8 mouse cellular contexts compared by ENCODE assay signal in genomic region chr2:74907368-74908291, GRCm38 (mm10).
DNase-seq lines count a peak whose midpoint lies in the region; ATAC-seq and TF ChIP-seq lines count a peak whose summit lies in the region.

No protein-coding gene starts in this region.

- no peak for TF ChIP-seq CTCF in liver, adult 2 months (IDR thresholded peaks at IDR 0.05; ENCODE audit: low read depth, low read length)

- 80% methylated on average over 19 of the region's 19 CpGs for WGBS in liver, adult 2 months
- 76% methylated on average over 19 of the region's 19 CpGs for WGBS in liver, embryonic 11.5 days
- 47% methylated on average over 19 of the region's 19 CpGs for WGBS in forebrain, embryonic 15.5 days
- 48% methylated on average over 19 of the region's 19 CpGs for WGBS in neural tube, embryonic 15.5 days

- no peaks in the 10 kb centered on the region for H3K36me3 ChIP-seq in liver, adult 2 months (ENCODE audit: control insufficient read depth, insufficient read depth, low read length)
- H3K36me3 ChIP-seq in liver, embryonic 11.5 days (ENCODE audit: control insufficient read depth, insufficient read depth, low read length): no peaks in the 10 kb centered on the region
- H3K36me3 ChIP-seq in forebrain, embryonic 15.5 days: no peaks in the 10 kb centered on the region
- no peaks in the 10 kb centered on the region for H3K36me3 ChIP-seq in neural tube, embryonic 15.5 days

- no peaks in the 10 kb centered on the region for H3K27me3 ChIP-seq in liver, adult 2 months (ENCODE audit: control insufficient read depth, insufficient read depth, low read length)
- no peaks in the 10 kb centered on the region for H3K27me3 ChIP-seq in liver, embryonic 11.5 days (replicated peaks; ENCODE audit: control insufficient read depth, insufficient read depth, low read length)
- no peaks in the 10 kb centered on the region for H3K27me3 ChIP-seq in forebrain, embryonic 15.5 days
- H3K27me3 ChIP-seq in neural tube, embryonic 15.5 days (replicated peaks): no peaks in the 10 kb centered on the region

- no peak overlapping the region for H3K9ac ChIP-seq in liver, adult 2 months (ENCODE audit: low read depth, low read length)
- H3K9ac ChIP-seq in liver, embryonic 11.5 days (ENCODE audit: low read depth, low read length): no peak overlapping the region
- H3K9ac ChIP-seq in forebrain, embryonic 15.5 days (replicated peaks): no peak overlapping the region
- no peak overlapping the region for H3K9ac ChIP-seq in neural tube, embryonic 15.5 days (replicated peaks)

- no peak overlapping the region for H3K4me2 ChIP-seq in liver, embryonic 11.5 days
- 0 out of 2 replicates have a peak overlapping the region, but pooled peaks have one; percentile 2 for H3K4me2 ChIP-seq in forebrain, embryonic 15.5 days (replicated peaks)
- peak overlapping the region; percentile 17; the same call in 1 of the 2 replicates for H3K4me2 ChIP-seq in neural tube, embryonic 15.5 days

- peaks cover 2% of the 10 kb centered on the region; the same call in 1 of the 2 replicates for H3K4me1 ChIP-seq in liver, adult 2 months (ENCODE audit: control insufficient read depth, insufficient read depth, low read length)
- H3K4me1 ChIP-seq in liver, embryonic 11.5 days (replicated peaks; ENCODE audit: control insufficient read depth, insufficient read depth, low read length): no peaks in the 10 kb centered on the region
- H3K4me1 ChIP-seq in forebrain, embryonic 15.5 days: peaks cover 2% of the 10 kb centered on the region; the same call in 1 of the 2 replicates
- H3K4me1 ChIP-seq in neural tube, embryonic 15.5 days: peaks cover 13% of the 10 kb centered on the region; the same call in 1 of the 2 replicates

- no peaks in the 10 kb centered on the region for H3K79me2 ChIP-seq in liver, adult 2 months (ENCODE audit: control insufficient read depth, insufficient read depth, low read length)

- peak overlapping the region; percentile 21; the same call in 1 of the 2 replicates for H3K27ac ChIP-seq in liver, adult 2 months (replicated peaks; ENCODE audit: insufficient read depth, low read depth, low read length)
- H3K27ac ChIP-seq in liver, embryonic 11.5 days (ENCODE audit: low read depth, low read length): no peak overlapping the region
- no peak overlapping the region for H3K27ac ChIP-seq in forebrain, embryonic 15.5 days (replicated peaks)
- no peak overlapping the region for H3K27ac ChIP-seq in neural tube, embryonic 15.5 days (replicated peaks)

- peak; percentile 34 for DNase-seq in liver, adult 2 months (ENCODE audit: extremely low read depth, low read depth, low spot score)
- no peak for DNase-seq in liver, embryonic 11.5 days (ENCODE audit: low spot score)
- peak; percentile 31 to 50 for DNase-seq in kidney, adult 8-10 months
- no peak for DNase-seq in right cerebral cortex, postnatal 36 days (ENCODE audit: low spot score in 2 of 2)
- no peak for DNase-seq in yolk sac, embryonic 10.5 days (ENCODE audit: low spot score)

- no peak overlapping the region for H3K4me3 ChIP-seq in liver, adult 2 months (ENCODE audit: insufficient read depth, low read depth, low read length)
- no peak overlapping the region for H3K4me3 ChIP-seq in liver, embryonic 11.5 days (ENCODE audit: low read depth, low read length)
- no peak overlapping the region for H3K4me3 ChIP-seq in forebrain, embryonic 15.5 days
- no peak overlapping the region for H3K4me3 ChIP-seq in neural tube, embryonic 15.5 days (replicated peaks)

- no peak for ATAC-seq in liver, embryonic 11.5 days (replicated peaks; ENCODE audit: low FRiP score)
- no peak for ATAC-seq in forebrain, embryonic 15.5 days (replicated peaks)
- no peak for ATAC-seq in neural tube, embryonic 15.5 days (ENCODE audit: low FRiP score)
- ATAC-seq in inflammation-experienced regulatory T-cells, adult 6 months: no peak

- no peak for TF ChIP-seq POLR2A in liver, adult 2 months (IDR thresholded peaks at IDR 0.05; ENCODE audit: extremely low read depth, insufficient read depth, low read length)

- no peaks in the 10 kb centered on the region for H3K9me3 ChIP-seq in liver, embryonic 11.5 days (ENCODE audit: control insufficient read depth, low read length)
- no peaks in the 10 kb centered on the region for H3K9me3 ChIP-seq in forebrain, embryonic 15.5 days
- no peaks in the 10 kb centered on the region for H3K9me3 ChIP-seq in neural tube, embryonic 15.5 days (replicated peaks)

Comparison
In these comparisons a context has a peak if more than half of its experiments do, and no peak if none do; other contexts are left out.
1. DNase-seq: peak in liver, adult 2 months (single experiment) and kidney, adult 8-10 months (2 of 2); none in liver, embryonic 11.5 days (single experiment), right cerebral cortex, postnatal 36 days (0 of 2) and yolk sac, embryonic 10.5 days (single experiment).